Mouse (Mus musculus): Measurements from ENCODE around the gene Sytl3.
A peak's percentile ranks its signal among the peaks of the same experiment; 100 is the strongest.

Sytl3 gene

DNA sequence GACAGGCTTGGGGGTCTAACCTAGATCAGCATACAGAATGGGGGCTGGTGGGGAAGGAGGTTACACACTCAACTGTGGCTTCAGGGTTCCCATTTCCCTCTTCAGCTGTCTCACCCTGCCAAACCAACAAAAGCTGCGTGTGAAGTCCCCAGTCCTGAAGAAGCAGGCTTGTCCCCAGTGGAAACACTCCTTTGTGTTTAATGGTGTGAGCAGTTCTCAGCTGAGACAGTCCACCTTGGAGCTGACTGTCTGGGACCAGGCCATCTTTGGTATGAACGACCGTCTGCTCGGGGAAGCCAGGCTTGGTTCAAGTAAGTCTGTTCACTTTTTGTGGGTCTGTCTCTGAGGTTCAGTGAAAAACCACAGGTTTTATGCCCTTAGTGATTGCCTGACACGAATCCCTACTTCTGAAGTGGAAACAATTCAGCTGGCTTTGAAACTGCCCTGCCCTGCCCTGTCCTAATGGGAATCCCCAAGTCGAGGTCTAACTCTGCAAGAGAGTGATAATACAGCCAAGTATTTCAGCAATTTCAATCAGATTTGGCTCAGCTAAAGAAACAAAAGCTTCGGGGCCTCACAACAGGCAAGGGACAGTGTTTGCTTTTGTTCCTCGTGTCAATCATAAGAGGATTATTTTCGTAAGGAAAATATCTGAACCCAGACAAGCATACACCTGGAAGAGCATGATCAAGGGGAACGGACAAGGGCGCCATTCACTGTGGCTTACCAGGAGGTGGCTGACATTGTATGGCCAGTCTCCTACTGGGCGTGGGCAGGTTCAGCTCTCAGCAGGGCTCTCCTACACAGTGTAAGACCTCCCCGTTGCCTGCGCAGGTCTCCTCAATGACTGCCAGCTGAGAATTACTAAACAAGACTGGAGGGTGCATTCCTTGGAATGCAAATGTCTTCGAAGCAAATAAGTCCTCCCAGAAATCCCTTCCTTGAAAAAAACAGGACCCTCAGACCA is 77.7 kb downstream of the Sytl3 start:
- no peak for DNase-seq (ENCODE audit: low spot score in 2 of 2)

- no peak for DNase-seq (ENCODE audit: low spot score in 2 of 2)
Measured at GRCm38 (mm10) chr17:6737273-6737997, 78.5 kb downstream of the Sytl3 start.

DNA sequence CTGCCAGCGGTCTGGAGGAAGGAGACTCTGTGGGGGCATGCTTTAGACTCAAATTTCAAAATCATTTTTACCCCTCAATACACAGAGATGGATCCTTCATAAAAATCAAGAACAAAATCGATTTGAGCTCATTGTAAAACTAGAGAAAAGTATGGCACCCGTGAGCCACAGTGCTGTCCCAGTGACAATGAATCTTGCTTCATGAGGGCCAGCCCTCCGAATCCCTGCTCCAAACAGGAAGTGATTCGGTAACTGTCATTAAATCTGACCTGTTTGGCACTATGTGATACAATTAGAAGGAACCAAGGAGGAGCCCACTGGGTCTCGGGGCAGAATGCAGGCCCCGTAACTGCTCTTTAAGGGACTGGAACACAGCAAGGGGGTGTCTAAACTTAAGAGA is 79.9 kb downstream of the Sytl3 start:
- no peak for DNase-seq (ENCODE audit: low spot score in 2 of 2)

- peak in 1 of 2 experiments; percentile 13 for DNase-seq (ENCODE audit: low spot score in 2 of 2)
Measured at GRCm38 (mm10) chr17:6739266-6739665, 80.4 kb downstream of the Sytl3 start.

DNA sequence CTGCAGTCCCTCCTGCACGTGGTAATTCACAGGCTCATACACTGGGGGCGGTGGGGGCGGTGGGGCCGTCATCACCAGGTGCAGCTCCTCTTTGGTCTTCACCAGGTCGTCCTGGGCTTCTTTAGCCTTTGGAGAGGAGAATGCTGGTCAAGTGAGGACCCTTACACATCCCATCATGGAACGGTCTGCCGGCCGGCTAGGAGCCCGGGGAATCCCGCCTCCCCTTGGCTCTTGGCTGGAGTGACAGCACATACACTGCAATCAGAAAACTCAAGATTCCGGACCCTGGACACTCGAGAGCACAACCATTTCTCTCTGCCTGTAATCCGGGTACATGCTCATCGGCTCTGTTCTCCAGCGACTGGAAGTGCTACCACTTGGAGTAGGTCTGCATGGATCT is 80.9 kb downstream of the Sytl3 start:
- no peak for DNase-seq (ENCODE audit: low spot score in 2 of 2)

DNA sequence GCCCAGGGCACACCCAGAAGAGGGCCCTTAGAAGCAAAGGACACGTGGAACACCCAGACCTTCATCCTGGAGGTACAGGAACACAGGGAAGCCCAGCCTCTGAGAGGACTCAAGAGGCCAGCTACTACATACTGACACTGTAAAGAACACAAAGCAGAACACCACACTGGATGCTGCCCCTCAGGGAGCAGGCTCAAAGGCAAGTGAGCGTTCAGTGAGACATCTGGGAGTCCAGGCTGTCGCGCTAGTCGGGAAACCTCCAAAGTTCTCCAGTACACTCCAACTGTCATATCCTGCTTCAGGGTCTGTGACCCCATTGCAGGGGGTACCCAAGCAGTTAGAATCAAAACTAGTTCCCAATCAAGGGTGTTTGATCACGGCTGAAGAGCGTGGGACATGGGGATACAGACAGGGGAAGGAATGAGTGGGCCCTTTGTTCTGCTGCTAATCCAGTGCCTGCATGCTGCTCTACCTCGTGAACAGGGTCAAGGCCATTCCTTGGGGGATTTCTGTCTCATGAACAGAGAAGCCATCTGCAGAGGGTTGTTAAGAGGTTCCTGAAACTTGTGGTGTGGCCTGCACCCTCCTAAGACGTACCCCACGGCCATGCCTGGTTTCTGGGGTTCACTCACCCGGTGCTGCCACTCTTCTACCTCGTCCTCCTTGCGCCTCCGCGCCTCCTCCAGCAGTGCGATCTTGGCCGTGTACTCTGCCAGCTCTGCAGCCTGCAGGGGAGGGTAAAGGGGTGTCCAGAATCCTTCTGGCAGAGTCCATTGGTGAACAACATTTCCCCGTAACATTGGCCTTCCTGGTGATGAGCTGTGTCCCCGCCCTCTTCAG is 81.7 kb downstream of the Sytl3 start:
- DNase-seq (ENCODE audit: low spot score in 2 of 2), result peak in 1 of 2 experiments; percentile 15

GRCm38 (mm10) chr17:6741271-6741670 is 82.4 kb downstream of the Sytl3 start:
- DNase-seq (ENCODE audit: low spot score in 2 of 2), result peak in 1 of 2 experiments; percentile 12

DNA sequence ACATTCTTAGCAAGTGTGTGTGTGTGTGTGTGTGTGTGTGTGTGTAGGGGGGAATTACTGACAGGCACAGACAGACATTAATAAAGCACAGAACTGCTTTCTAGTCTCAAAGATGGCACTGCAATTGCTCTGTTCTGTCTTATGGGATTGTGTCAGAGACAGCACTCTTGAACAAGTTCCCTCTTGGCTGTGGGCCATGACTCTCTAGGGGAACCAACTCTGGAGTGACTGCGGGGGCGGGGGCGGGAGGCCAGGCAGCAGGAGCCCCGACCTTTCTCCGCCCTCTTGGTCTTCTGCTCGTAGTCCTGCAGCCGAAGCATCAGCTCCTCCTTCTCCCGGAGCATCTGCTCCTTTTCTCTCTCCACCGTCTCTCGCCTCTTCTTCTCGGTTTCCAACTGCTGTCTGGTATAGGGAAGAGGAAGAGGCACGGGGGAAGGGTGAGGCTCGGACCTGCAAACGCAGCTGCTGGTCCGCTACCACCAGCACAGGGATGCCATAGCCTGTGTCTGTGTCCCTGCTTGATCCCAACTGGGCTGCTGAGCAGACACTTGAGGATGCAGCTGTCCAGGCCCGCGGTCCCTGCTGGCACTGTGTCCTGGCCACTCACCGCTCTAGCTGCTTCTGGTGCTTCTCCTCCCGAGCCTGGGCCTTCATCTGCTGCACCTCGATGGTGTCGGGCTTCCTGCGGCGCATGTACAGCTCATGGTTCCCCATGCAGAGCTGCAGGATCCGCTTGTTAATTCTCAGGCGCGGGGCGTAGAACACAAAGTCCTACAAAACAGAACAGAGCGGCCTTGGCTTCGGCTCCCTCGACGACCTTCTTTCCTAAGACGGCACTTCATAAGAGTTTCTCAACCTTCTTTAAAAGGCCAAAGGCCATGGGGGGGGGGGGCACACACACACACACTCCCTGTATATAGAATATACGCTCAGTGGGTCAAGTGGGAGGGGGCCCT is 83.5 kb downstream of the Sytl3 start:
- DNase-seq (ENCODE audit: low spot score in 2 of 2), result peak in 1 of 2 experiments; percentile 47

GRCm38 (mm10) chr17:6743039-6743575 is 84.2 kb downstream of the Sytl3 start:
- DNase-seq (ENCODE audit: low spot score in 2 of 2), result peak in 1 of 2 experiments; percentile 10

- DNase-seq (ENCODE audit: low spot score in 2 of 2), result peak in 1 of 2 experiments; percentile 25
Measured at GRCm38 (mm10) chr17:6743787-6744239, 84.9 kb downstream of the Sytl3 start.

DNA sequence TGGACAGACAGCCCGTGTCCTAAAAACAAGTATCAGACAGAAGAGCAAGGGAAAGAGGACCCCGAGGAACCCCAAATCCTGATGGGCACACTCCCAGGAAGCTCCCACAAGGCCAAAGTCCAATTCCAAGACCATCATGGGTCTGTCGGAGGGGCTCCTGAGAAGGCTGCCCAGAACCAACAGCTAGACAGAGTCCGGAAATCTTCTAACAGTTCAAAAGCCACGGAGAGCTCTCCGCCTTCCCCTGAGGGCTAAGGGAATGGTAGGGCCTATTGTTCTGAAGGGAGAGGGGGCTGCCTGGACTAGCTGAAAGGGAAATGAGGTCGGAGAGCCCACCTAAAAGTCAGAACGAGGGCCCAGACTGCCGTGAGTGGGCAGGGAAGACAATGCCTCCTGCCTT is 85.5 kb downstream of the Sytl3 start:
- no peak for DNase-seq (ENCODE audit: low spot score in 2 of 2)

DNA sequence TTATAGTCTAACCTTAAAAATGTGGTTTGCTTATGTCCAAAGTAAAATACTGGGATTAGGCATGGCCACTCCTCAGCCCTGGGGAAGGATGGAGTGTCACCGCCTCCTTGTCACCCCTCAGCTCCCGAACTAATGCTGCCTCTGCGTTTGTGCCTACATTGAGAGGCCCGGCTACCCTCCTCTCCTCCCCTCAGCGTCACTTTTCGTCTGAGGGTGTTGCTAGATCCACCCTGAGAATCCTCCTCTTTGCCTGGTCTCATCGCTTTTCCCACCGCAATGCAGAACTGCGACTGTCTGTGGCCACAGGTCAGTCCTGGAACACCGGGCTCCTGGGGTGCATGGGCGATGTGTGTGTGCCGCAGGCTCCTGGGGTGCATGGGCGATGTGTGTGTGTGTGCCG is 86.0 kb downstream of the Sytl3 start:
- DNase-seq (ENCODE audit: low spot score in 2 of 2), result no peak

DNA sequence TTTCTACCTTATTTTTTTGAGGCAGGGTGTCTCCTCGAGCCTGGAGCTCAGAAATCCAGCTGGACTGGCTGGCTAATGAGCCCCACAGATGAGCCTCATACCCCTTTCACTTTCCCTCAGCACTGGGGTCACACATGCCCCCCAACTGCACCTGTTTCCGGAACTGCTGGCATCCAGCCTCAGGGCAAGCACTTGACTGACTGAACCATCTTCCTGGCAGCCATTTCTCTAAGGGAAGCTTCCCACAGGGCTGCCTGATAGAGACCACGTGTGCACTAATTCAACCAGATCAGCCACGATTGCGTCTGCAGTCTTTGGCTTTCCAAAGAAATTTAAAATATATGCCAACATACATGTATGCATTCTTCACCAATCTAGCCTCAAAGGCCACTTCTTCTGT is 86.6 kb downstream of the Sytl3 start:
- DNase-seq (ENCODE audit: low spot score in 2 of 2), result no peak

- DNase-seq (ENCODE audit: low spot score in 2 of 2), result no peak
Measured at GRCm38 (mm10) chr17:6745975-6746374, 87.1 kb downstream of the Sytl3 start.

DNA sequence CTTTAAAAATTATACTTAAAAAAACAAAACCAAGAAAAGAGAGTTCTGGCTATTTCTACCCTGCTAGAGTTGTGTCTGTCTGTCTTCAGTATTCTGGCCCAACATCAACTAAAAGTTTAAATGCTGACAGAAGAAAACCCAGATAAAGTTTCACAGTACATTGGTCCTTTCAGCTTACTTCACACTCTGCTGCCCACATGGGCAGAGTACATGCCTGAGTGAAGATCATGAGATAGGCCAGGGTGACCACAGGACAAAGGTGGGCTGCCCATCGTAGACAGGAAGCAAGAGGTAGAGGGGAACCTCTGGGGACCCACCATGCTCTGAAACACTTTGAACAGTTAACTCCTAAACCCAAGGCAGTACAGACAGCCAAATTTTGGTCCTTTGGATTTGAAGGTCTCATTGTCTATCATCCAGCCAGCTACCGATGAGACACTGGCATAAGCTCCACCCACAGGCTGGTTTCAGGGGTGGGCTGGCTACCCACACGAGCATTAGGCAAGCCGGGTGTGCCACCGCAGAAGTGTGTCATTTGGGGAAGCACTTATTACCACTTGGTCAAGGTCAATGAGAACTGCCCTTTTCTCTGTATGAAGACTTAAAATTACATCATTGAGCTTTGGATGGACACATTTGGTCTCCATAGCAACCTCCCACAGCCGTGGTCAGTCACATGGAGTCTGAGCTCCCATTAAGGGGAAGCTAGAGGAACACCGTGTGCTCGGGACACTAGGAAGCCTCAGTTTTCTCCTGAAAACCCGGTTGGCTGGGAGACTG is 87.7 kb downstream of the Sytl3 start:
- peak in 1 of 2 experiments; percentile 43 for DNase-seq (ENCODE audit: low spot score in 2 of 2)

- DNase-seq (ENCODE audit: low spot score in 2 of 2), result no peak
Measured at GRCm38 (mm10) chr17:6747478-6747877, 88.6 kb downstream of the Sytl3 start.

GRCm38 (mm10) chr17:6748779-6749464 is 90.0 kb downstream of the Sytl3 start:
- DNase-seq (ENCODE audit: low spot score in 2 of 2), result no peak

DNA sequence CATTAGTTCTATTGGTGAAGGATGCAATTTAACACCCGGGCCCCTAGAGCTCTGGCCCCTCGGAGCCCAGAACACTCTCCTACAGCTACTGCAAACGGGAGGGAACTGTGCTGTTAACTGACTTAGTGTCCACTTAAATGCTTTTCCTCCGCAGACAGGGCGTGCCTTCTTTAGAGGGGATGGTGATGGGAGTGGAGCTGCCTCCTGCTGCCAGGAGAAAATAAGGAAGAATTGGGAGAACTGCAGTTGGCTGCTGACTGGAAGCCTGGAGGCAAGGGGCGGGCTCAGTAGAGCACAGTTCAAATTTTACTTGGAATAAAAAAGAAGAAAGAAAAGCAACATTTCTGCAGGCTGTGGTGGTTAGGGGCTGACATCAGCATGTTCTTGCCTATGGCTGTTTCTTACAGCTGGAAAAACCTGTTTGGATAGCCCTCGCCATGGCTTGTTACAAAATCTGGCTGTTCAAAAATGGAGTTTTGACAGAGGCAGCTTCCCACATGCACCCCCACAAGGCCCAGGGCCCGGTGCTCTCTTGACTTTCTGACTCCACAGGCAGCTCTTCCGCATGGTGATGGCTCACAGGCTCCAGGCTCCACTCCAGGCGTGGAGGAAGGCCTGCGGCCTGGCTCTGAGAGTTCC is 92.4 kb downstream of the Sytl3 start:
- DNase-seq (ENCODE audit: low spot score in 2 of 2), result no peak

Measured in spleen, postnatal 10 days (tissue).